Mouse (Mus musculus) forebrain, embryonic 10.5 days (tissue): ENCODE results near the gene Phyh. TPM values are rescaled to one million over a fixed set of nuclear protein-coding genes. Genes with fewer than 3 reads are reported as not detected.
"Not testable (repeated sequence)": the region's sequence is repeated elsewhere in the genome, so short reads cannot be mapped to it uniquely, and the experiment has no call there.

Experiments
- DNase-seq: peaks from one replicate; pipeline ENCODE4 v3.0.0-alpha.2; 2017; ENCODE audit warnings: low spot score; ENCODE audit errors: extremely low spot score
- H3K27ac ChIP-seq: fragments of 300-500 bp; sonication (generic); 2 replicates; pipeline ENCODE4 v1.5.1; 2016; ENCODE audit warnings: mild to moderate bottlenecking
- H3K27me3 ChIP-seq: fragments of 300-500 bp; sonication (generic); 2 replicates; pipeline ENCODE4 v1.6.1; 2016; ENCODE audit warnings: mild to moderate bottlenecking; ENCODE audit not compliant: poor library complexity, severe bottlenecking
- H3K36me3 ChIP-seq: fragments of 300-500 bp; sonication (generic); replicated peaks from 2 replicates; pipeline ENCODE4 v1.6.1; 2016; ENCODE audit warnings: mild to moderate bottlenecking, moderate library complexity
- H3K4me1 ChIP-seq: fragments of 300-500 bp; sonication (generic); 2 replicates; pipeline ENCODE4 v1.6.1; 2016
- H3K4me3 ChIP-seq: fragments of 300-500 bp; sonication (generic); 2 replicates; pipeline ENCODE4 v1.5.1; 2016; ENCODE audit warnings: mild to moderate bottlenecking, moderate library complexity
- H3K9me3 ChIP-seq: fragments of 300-500 bp; sonication (generic); 2 replicates; pipeline ENCODE4 v1.6.1; 2016; ENCODE audit warnings: mild to moderate bottlenecking, moderate library complexity
- WGBS: fragments of 180-500 bp; shearing (Covaris S2); methylation state at CpG from one replicate; pipeline ENCODE4 v1.1.7; 2016; 5-methylcytosine and 5-hydroxymethylcytosine counted together
- polyA plus RNA-seq: library from polyadenylated mRNA; unstranded; fragments of >200 nt; fragmentation: Nextera tagmentation; extraction: Ambion mirVana; gene quantifications from 2 replicates; pipeline ENCODE4 v1.2.1, GENCODE M21; 2016

Phyh gene
- polyA plus RNA-seq, 1 experiment from 2014 or later = 37.0 TPM

- Histone ChIP-seq H3K36me3 (peaks cover 47% of the 10 kb centered on the region), H3K27me3 (no peaks in the 10 kb centered on the region), H3K9me3 (0 out of 2 replicates have a peak, but pooled peaks cover 4% of the 10 kb centered on the region), H3K27ac (no peak overlapping the region), H3K4me1 (no peaks in the 10 kb centered on the region), H3K4me3 (no peak overlapping the region)
- WGBS = 94% methylated on average over 2 of the region's 2 CpGs
- DNase-seq = no peak
Measured at GRCm38 (mm10) chr2:4929230-4929629, 10.4 kb downstream of the Phyh start.

GRCm38 (mm10) chr2:4934516-4934915 is 15.7 kb downstream of the Phyh start:
- no peaks in the 10 kb centered on the region for H3K27me3 ChIP-seq
- H3K9me3 ChIP-seq = peaks cover 7% of the 10 kb centered on the region
- DNase-seq = no peak
- WGBS = 92% methylated on average over 9 of the region's 9 CpGs
- H3K27ac ChIP-seq = no peak overlapping the region
- no peaks in the 10 kb centered on the region for H3K4me1 ChIP-seq
- H3K36me3 ChIP-seq = peaks cover 51% of the 10 kb centered on the region
- no peak overlapping the region for H3K4me3 ChIP-seq

- Histone ChIP-seq H3K36me3 (peaks cover 39% of the 10 kb centered on the region), H3K4me1 (no peaks in the 10 kb centered on the region), H3K27ac (no peak overlapping the region), H3K27me3 (no peaks in the 10 kb centered on the region), H3K9me3 (peaks cover 13% of the 10 kb centered on the region), H3K4me3 (no peak overlapping the region)
- 94% methylated on average over 7 of the region's 7 CpGs for WGBS
- DNase-seq = no peak
Measured at GRCm38 (mm10) chr2:4937931-4938330, 19.1 kb downstream of the Phyh start.

DNA sequence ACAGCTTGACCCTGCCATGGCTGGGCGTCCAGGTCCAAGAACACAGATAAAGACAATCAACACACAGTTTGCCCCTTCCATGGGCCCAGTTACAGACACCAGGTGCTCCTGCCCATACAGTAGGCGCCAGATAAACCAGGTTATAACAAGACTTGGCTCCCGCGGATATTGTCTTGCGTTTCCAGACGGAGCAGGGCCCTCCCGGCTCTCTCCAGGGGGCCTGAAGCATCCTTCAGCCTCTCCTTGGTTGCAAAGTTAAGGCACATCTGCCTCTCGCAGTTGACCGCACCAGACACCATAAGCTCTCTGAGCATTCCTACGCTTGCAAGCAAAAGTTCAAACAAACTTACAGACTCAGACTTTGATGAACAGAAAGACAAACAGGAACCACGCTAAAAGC is 22.0 kb downstream of the Phyh start:
- Histone ChIP-seq H3K27ac (no peak overlapping the region), H3K9me3 (peaks cover 24% of the 10 kb centered on the region), H3K36me3 (peaks cover 31% of the 10 kb centered on the region), H3K4me3 (no peak overlapping the region), H3K27me3 (no peaks in the 10 kb centered on the region), H3K4me1 (no peaks in the 10 kb centered on the region)
- WGBS = 92% methylated on average over 11 of the region's 11 CpGs
- DNase-seq = no peak

DNA sequence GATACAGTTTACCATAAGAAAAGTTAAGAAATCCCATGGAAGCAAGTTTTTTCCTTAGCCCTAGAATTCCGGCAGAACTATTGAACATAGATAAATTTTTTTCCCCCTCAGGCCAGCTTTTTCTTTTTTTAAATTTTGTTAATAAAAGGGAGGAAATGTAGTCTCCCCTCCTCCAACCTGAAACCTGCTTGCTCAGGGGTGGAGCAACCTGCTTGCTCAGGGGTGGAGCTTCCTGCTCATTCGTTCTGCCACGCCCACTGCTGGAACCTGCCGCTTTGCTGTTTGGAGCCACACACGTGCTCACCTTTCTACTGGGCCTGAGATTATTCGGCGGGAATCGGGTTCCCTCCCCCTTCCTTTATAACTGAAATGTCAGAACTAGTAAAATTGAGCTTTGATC is 30.9 kb downstream of the Phyh start:
- not testable (repeated sequence) for H3K27me3 ChIP-seq, DNase-seq, H3K27ac ChIP-seq, H3K9me3 ChIP-seq, H3K36me3 ChIP-seq, H3K4me3 ChIP-seq, H3K4me1 ChIP-seq
- WGBS = 95% methylated on average over 8 of the region's 8 CpGs

- Histone ChIP-seq H3K27me3 (no peaks in the 10 kb centered on the region), H3K36me3 (no peaks in the 10 kb centered on the region), H3K4me1 (no peaks in the 10 kb centered on the region), H3K4me3 (no peak overlapping the region), H3K9me3 (peaks cover 9% of the 10 kb centered on the region; the same call in 1 of the 2 replicates), H3K27ac (no peak overlapping the region)
- no peak for DNase-seq
- WGBS = 94% methylated on average over 2 of the region's 2 CpGs
Measured at GRCm38 (mm10) chr2:4950986-4951385, 32.2 kb downstream of the Phyh start.

- Histone ChIP-seq H3K4me3 (no peak overlapping the region), H3K9me3 (peaks cover 9% of the 10 kb centered on the region; the same call in 1 of the 2 replicates), H3K27ac (no peak overlapping the region), H3K27me3 (no peaks in the 10 kb centered on the region), H3K36me3 (no peaks in the 10 kb centered on the region), H3K4me1 (no peaks in the 10 kb centered on the region)
- 92% methylated on average over 6 of the region's 6 CpGs for WGBS
- DNase-seq = no peak
Measured at GRCm38 (mm10) chr2:4954216-4954760, 35.5 kb downstream of the Phyh start.

- no peak overlapping the region for H3K4me3 ChIP-seq
- H3K27me3 ChIP-seq = no peaks in the 10 kb centered on the region
- H3K27ac ChIP-seq = no peak overlapping the region
- no peaks in the 10 kb centered on the region for H3K36me3 ChIP-seq
- no peaks in the 10 kb centered on the region for H3K4me1 ChIP-seq
- WGBS = 92% methylated on average over 12 of the region's 12 CpGs
- no peak for DNase-seq
- no peaks in the 10 kb centered on the region for H3K9me3 ChIP-seq
Measured at GRCm38 (mm10) chr2:4958039-4958438, 39.2 kb downstream of the Phyh start.

GRCm38 (mm10) chr2:4967806-4968205 is 49.0 kb downstream of the Phyh start:
- WGBS = 91% methylated on average over 2 of the region's 2 CpGs
- DNase-seq = no peak
- Histone ChIP-seq H3K4me3 (no peak overlapping the region), H3K9me3 (no peaks in the 10 kb centered on the region), H3K36me3 (no peaks in the 10 kb centered on the region), H3K27me3 (no peaks in the 10 kb centered on the region), H3K4me1 (no peaks in the 10 kb centered on the region), H3K27ac (no peak overlapping the region)

GRCm38 (mm10) chr2:4969083-4969482 is 50.3 kb downstream of the Phyh start:
- DNase-seq = no peak
- 69% methylated on average over 2 of the region's 2 CpGs for WGBS
- H3K4me3 ChIP-seq = no peak overlapping the region
- no peak overlapping the region for H3K27ac ChIP-seq
- no peaks in the 10 kb centered on the region for H3K27me3 ChIP-seq
- no peaks in the 10 kb centered on the region for H3K4me1 ChIP-seq
- no peaks in the 10 kb centered on the region for H3K36me3 ChIP-seq
- no peaks in the 10 kb centered on the region for H3K9me3 ChIP-seq

DNA sequence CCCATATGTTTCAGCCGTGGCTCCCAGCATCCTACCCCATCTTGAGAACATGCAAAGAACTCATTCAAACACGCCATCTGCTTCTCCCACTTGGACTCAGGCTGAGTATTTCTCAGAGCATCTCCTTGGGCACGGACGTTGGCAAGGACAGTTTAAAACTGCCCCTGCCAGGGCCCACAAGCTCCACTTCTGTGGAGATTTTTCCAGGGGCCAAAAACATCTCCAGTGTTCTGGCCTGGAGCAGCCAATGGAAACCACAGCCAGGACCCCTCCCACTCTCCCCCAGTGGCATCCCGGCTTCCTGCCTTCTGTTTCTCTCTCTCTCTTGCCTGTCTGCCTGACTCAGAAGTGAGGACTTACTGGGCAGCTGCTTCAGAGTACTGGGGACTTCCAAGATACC is 57.0 kb downstream of the Phyh start, which contains the start of gene Ucma:
Gene Ucma, plus strand, starts transcription at position 316 of the 400 bp plus-strand sequence.
- no peaks in the 10 kb centered on the region for H3K36me3 ChIP-seq
- WGBS = 82% methylated on average over 5 of the region's 5 CpGs
- H3K4me3 ChIP-seq = no peak within 1 kb of the TSS
- no peak for DNase-seq
- H3K27me3 ChIP-seq = no peaks in the 10 kb centered on the region
- peaks cover 15% of the 10 kb centered on the region for H3K4me1 ChIP-seq
- no peak within 1 kb of the TSS for H3K27ac ChIP-seq
- H3K9me3 ChIP-seq = no peaks in the 10 kb centered on the region

GRCm38 (mm10) chr2:4978091-4978490 is 59.3 kb downstream of the Phyh start:
- DNase-seq = no peak
- Histone ChIP-seq H3K27me3 (no peaks in the 10 kb centered on the region), H3K27ac (0 out of 2 replicates have a peak overlapping the region, but pooled peaks have one; percentile 4), H3K9me3 (no peaks in the 10 kb centered on the region), H3K4me1 (peaks cover 15% of the 10 kb centered on the region), H3K36me3 (no peaks in the 10 kb centered on the region), H3K4me3 (no peak overlapping the region)
- 16% methylated on average over 8 of the region's 8 CpGs for WGBS

DNA sequence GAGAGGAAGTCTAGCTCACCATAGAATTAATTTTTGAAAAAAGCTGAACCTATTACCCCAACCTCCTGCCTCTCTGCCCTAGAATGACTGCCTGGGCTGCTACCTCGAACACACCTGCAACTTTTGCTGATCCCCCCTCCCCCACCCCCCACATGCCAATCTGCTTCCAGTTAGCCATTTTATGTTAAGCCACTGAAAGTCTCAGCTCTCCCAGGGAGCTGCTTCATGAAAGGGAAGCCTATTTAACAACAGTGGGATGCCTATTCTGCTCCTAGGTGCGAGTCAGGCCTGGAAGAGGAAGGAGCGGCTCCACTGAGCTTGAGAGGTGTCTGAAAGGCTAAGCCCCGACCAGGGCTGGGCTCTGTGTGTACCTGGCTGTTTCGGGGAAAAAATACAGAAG is 65.2 kb downstream of the Phyh start:
- no peak for DNase-seq

GRCm38 (mm10) chr2:4985000-4985399 is 66.2 kb downstream of the Phyh start:
- Histone ChIP-seq H3K4me1 (peaks cover 5% of the 10 kb centered on the region; the same call in 1 of the 2 replicates), H3K27me3 (no peaks in the 10 kb centered on the region), H3K9me3 (no peaks in the 10 kb centered on the region), H3K27ac (no peak overlapping the region), H3K36me3 (peaks cover 9% of the 10 kb centered on the region), H3K4me3 (no peak overlapping the region)
- no peak for DNase-seq
- 80% methylated on average over 6 of the region's 6 CpGs for WGBS

More for the DNA sequence above, 65.2 kb downstream of the Phyh start:
- no peak overlapping the region for H3K4me3 ChIP-seq
- H3K27me3 ChIP-seq = no peaks in the 10 kb centered on the region
- 19% methylated on average over 5 of the region's 5 CpGs for WGBS
- H3K4me1 ChIP-seq = peaks cover 5% of the 10 kb centered on the region; the same call in 1 of the 2 replicates
- peaks cover 3% of the 10 kb centered on the region; the same call in 1 of the 2 replicates for H3K36me3 ChIP-seq
- H3K27ac ChIP-seq = no peak overlapping the region
- H3K9me3 ChIP-seq = no peaks in the 10 kb centered on the region
